Mouse (Mus musculus) C2C12 (cell line): Measurements from ENCODE around the gene Zfp580. TPM values are rescaled to one million over a fixed set of nuclear protein-coding genes. Genes with fewer than 3 reads are reported as not detected.

ENCODE experiments used
- H3K27me3 ChIP-seq: one replicate; pipeline ENCODE4 v1.6.1; 2011; ENCODE audit not compliant: control insufficient read depth, insufficient read depth, insufficient read length
- H3K36me3 ChIP-seq: one replicate; pipeline ENCODE4 v1.6.1; 2011; ENCODE audit not compliant: control insufficient read depth, insufficient read depth
- H3K4me3 ChIP-seq: one replicate; pipeline ENCODE4 v1.5.1; 2011; ENCODE audit warnings: mild to moderate bottlenecking, control low read depth; ENCODE audit not compliant: poor library complexity, insufficient read depth, severe bottlenecking
- H3K79me2 ChIP-seq: one replicate; pipeline ENCODE4 v1.6.1; 2011; ENCODE audit not compliant: control insufficient read depth, insufficient read depth
- H3K79me3 ChIP-seq: one replicate; pipeline ENCODE4 v1.6.1; 2011; ENCODE audit warnings: low read depth, control low read depth
- H3ac ChIP-seq: one replicate; pipeline ENCODE3; 2011; ENCODE audit warnings: low read depth; ENCODE audit not compliant: control insufficient read depth, insufficient read length
- CEBPB ChIP-seq: IDR thresholded peaks from one replicate; pipeline ENCODE4 v1.6.1; 2011; ENCODE audit warnings: low read depth, mild to moderate bottlenecking, control low read depth, moderate library complexity
- CTCF ChIP-seq: IDR thresholded peaks from one replicate; pipeline ENCODE4 v1.5.1; 2011; ENCODE audit not compliant: control insufficient read depth, insufficient read depth, insufficient read length
- FOSL1 ChIP-seq: IDR thresholded peaks from one replicate; pipeline ENCODE4 v1.8.0; 2011; ENCODE audit warnings: mild to moderate bottlenecking, low read length; ENCODE audit not compliant: poor library complexity, insufficient read depth, severe bottlenecking
- MAX ChIP-seq: IDR thresholded peaks from one replicate; pipeline ENCODE4 v1.6.1; 2011; ENCODE audit warnings: mild to moderate bottlenecking, control low read depth
- MYOD1 ChIP-seq: IDR thresholded peaks from one replicate; pipeline ENCODE4 v1.6.1; 2011; ENCODE audit warnings: low read depth; ENCODE audit not compliant: control insufficient read depth, insufficient read length
- MYOG ChIP-seq: IDR thresholded peaks from one replicate; pipeline ENCODE4 v1.6.1; 2011; ENCODE audit not compliant: control insufficient read depth, insufficient read length; ENCODE audit errors: extremely low read depth
- USF1 ChIP-seq: IDR thresholded peaks from one replicate; pipeline ENCODE4 v1.6.1; 2011; ENCODE audit warnings: low read depth, mild to moderate bottlenecking, control low read depth, moderate library complexity
- polyA plus RNA-seq: library from polyadenylated mRNA; unstranded; fragments of >200 nt; fragmentation: generic; extraction: Trizol; gene quantifications from one replicate; pipeline ENCODE4 v1.2.1, GENCODE M21; 2012; ENCODE audit warnings: missing spikeins

The Zfp580 gene
- polyA plus RNA-seq, 1 experiment = 13.7 TPM

- H3K36me3 ChIP-seq = peaks cover 38% of the 10 kb centered on the region
- H3K4me3 ChIP-seq = peak within 1 kb of the TSS; percentile 69
- peak within 1 kb of the TSS; percentile 91 for H3ac ChIP-seq
- H3K27me3 ChIP-seq = no peaks in the 10 kb centered on the region
- H3K79me3 ChIP-seq = peaks cover 38% of the 10 kb centered on the region
- TF ChIP-seq FOSL1 (no peak), MAX (peak; percentile 24)
- peaks cover 57% of the 10 kb centered on the region for H3K79me2 ChIP-seq
Observed at GRCm38 (mm10) chr7:5020000-5020681, 31.2 kb upstream of the Zfp580 start, which contains the start of the genes Zfp865 and Ccdc106. Gene Zfp865 (plus strand): TSS chr7:5020376. Gene Ccdc106 (plus strand): TSS chr7:5020553.

GRCm38 (mm10) chr7:5020685-5021084 lies 30.7 kb upstream of the Zfp580 start:
- Histone ChIP-seq H3K4me3 (peak overlapping the region; percentile 69), H3ac (peak overlapping the region; percentile 91), H3K79me2 (peaks cover 63% of the 10 kb centered on the region), H3K36me3 (peaks cover 43% of the 10 kb centered on the region), H3K27me3 (no peaks in the 10 kb centered on the region), H3K79me3 (peaks cover 42% of the 10 kb centered on the region)
- TF ChIP-seq USF1 (no peak), MYOD1 (no peak), CTCF (no peak), FOSL1 (no peak), MAX (no peak), MYOG (no peak), CEBPB (no peak)

- peaks cover 48% of the 10 kb centered on the region for H3K36me3 ChIP-seq
- peak overlapping the region; percentile 91 for H3ac ChIP-seq
Observed at GRCm38 (mm10) chr7:5021197-5021596, 30.1 kb upstream of the Zfp580 start.

GRCm38 (mm10) chr7:5029543-5029942 lies 21.8 kb upstream of the Zfp580 start:
- H3K4me3 ChIP-seq = no peak overlapping the region

More at GRCm38 (mm10) chr7:5021197-5021596, 30.1 kb upstream of the Zfp580 start:
- no peaks in the 10 kb centered on the region for H3K27me3 ChIP-seq
- H3K79me2 ChIP-seq = peaks cover 68% of the 10 kb centered on the region
- TF ChIP-seq FOSL1 (no peak), MAX (no peak), MYOG (no peak), CTCF (no peak), MYOD1 (no peak), USF1 (no peak), CEBPB (no peak)
- peak overlapping the region; percentile 69 for H3K4me3 ChIP-seq
- peaks cover 45% of the 10 kb centered on the region for H3K79me3 ChIP-seq

GRCm38 (mm10) chr7:5029946-5030345 lies 21.4 kb upstream of the Zfp580 start:
- Histone ChIP-seq H3K79me3 (peaks cover 7% of the 10 kb centered on the region), H3ac (no peak overlapping the region), H3K36me3 (peaks cover 73% of the 10 kb centered on the region), H3K79me2 (peaks cover 18% of the 10 kb centered on the region), H3K27me3 (no peaks in the 10 kb centered on the region), H3K4me3 (no peak overlapping the region)
- TF ChIP-seq MAX = no peak
- no peak for TF ChIP-seq FOSL1
- no peak for TF ChIP-seq MYOD1
- TF ChIP-seq CEBPB = no peak
- no peak for TF ChIP-seq USF1
- TF ChIP-seq MYOG = no peak
- TF ChIP-seq CTCF = no peak

More at GRCm38 (mm10) chr7:5029543-5029942, 21.8 kb upstream of the Zfp580 start:
- Histone ChIP-seq H3K79me2 (peaks cover 22% of the 10 kb centered on the region), H3ac (no peak overlapping the region), H3K27me3 (no peaks in the 10 kb centered on the region), H3K79me3 (peaks cover 11% of the 10 kb centered on the region), H3K36me3 (peaks cover 76% of the 10 kb centered on the region)
- TF ChIP-seq FOSL1 = no peak
- no peak for TF ChIP-seq MAX
- no peak for TF ChIP-seq MYOD1
- no peak for TF ChIP-seq CEBPB
- no peak for TF ChIP-seq MYOG
- TF ChIP-seq CTCF = no peak
- TF ChIP-seq USF1 = no peak
